Mouse (Mus musculus): ENCODE measurements around the gene Nox4. TPM values are rescaled to one million over a fixed set of nuclear protein-coding genes. Genes with fewer than 3 reads are reported as not detected.

The Nox4 gene
- polyA plus RNA-seq (2014; fragmentation: Nextera tagmentation; extraction: Ambion mirVana) = 1.9 and 2.1 TPM in 2 replicates

- Histone ChIP-seq H3K9me3 (ENCODE audit: control insufficient read depth, low read length) (no peaks in the 10 kb centered on the region), H3K9ac (peak within 1 kb of the TSS; percentile 75), H3K4me1 (replicated peaks; ENCODE audit: control insufficient read depth, insufficient read depth, low read length) (0 out of 2 replicates have a peak, but pooled peaks cover 9% of the 10 kb centered on the region), H3K36me3 (replicated peaks; ENCODE audit: control insufficient read depth, insufficient read depth) (no peaks in the 10 kb centered on the region), H3K27me3 (ENCODE audit: control insufficient read depth, insufficient read depth, low read length) (no peaks in the 10 kb centered on the region), H3K4me2 (replicated peaks) (peak within 1 kb of the TSS; percentile 84), H3K4me3 (replicated peaks; ENCODE audit: low read length) (peak within 1 kb of the TSS; percentile 74), H3K27ac (peak within 1 kb of the TSS; percentile 56; the same call in 1 of the 2 replicates)
- 11% methylated on average over 18 of the region's 18 CpGs for WGBS
- no peak for DNase-seq (ENCODE audit: low spot score)
- peak; percentile 36; the same call in 1 of the 2 replicates for ATAC-seq (ENCODE audit: low FRiP score)
Measured at GRCm38 (mm10) chr7:87245856-87246579, at the start of gene Nox4. Gene Nox4 (plus strand): TSS chr7:87246096.

- Histone ChIP-seq H3K4me1 (replicated peaks; ENCODE audit: control insufficient read depth, insufficient read depth, low read length) (no peaks in the 10 kb centered on the region), H3K9me3 (ENCODE audit: control insufficient read depth, low read length) (no peaks in the 10 kb centered on the region), H3K27me3 (ENCODE audit: control insufficient read depth, insufficient read depth, low read length) (no peaks in the 10 kb centered on the region), H3K36me3 (replicated peaks; ENCODE audit: control insufficient read depth, insufficient read depth) (no peaks in the 10 kb centered on the region), H3K4me2 (replicated peaks) (no peak overlapping the region), H3K4me3 (replicated peaks; ENCODE audit: low read length) (no peak overlapping the region), H3K9ac (no peak overlapping the region), H3K27ac (no peak overlapping the region)
- DNase-seq (ENCODE audit: low spot score) = no peak
- no peak for ATAC-seq (ENCODE audit: low FRiP score)
Measured at GRCm38 (mm10) chr7:87204751-87205150, 41.1 kb upstream of the Nox4 start.

- Histone ChIP-seq H3K27ac (no peak overlapping the region), H3K27me3 (ENCODE audit: control insufficient read depth, insufficient read depth, low read length) (no peaks in the 10 kb centered on the region), H3K36me3 (replicated peaks; ENCODE audit: control insufficient read depth, insufficient read depth) (no peaks in the 10 kb centered on the region), H3K4me1 (replicated peaks; ENCODE audit: control insufficient read depth, insufficient read depth, low read length) (no peaks in the 10 kb centered on the region), H3K9ac (no peak overlapping the region), H3K4me3 (replicated peaks; ENCODE audit: low read length) (no peak overlapping the region), H3K4me2 (replicated peaks) (no peak overlapping the region), H3K9me3 (ENCODE audit: control insufficient read depth, low read length) (no peaks in the 10 kb centered on the region)
- DNase-seq (ENCODE audit: low spot score) (no peak), ATAC-seq (ENCODE audit: low FRiP score) (no peak)
Measured at GRCm38 (mm10) chr7:87221712-87222111, 24.2 kb upstream of the Nox4 start.

GRCm38 (mm10) chr7:87222751-87223150, 23.1 kb upstream of the Nox4 start:
- H3K4me3 ChIP-seq (replicated peaks; ENCODE audit: low read length) = no peak overlapping the region
- 87% methylated on average over 2 of the region's 2 CpGs for WGBS
- no peak overlapping the region for H3K27ac ChIP-seq
- no peak for ATAC-seq (ENCODE audit: low FRiP score)
- no peak overlapping the region for H3K9ac ChIP-seq
- no peaks in the 10 kb centered on the region for H3K27me3 ChIP-seq (ENCODE audit: control insufficient read depth, insufficient read depth, low read length)
- no peak for DNase-seq (ENCODE audit: low spot score)
- H3K4me2 ChIP-seq (replicated peaks) = no peak overlapping the region
- no peaks in the 10 kb centered on the region for H3K36me3 ChIP-seq (replicated peaks; ENCODE audit: control insufficient read depth, insufficient read depth)
- no peaks in the 10 kb centered on the region for H3K9me3 ChIP-seq (ENCODE audit: control insufficient read depth, low read length)
- no peaks in the 10 kb centered on the region for H3K4me1 ChIP-seq (replicated peaks; ENCODE audit: control insufficient read depth, insufficient read depth, low read length)

- no peak overlapping the region for H3K4me2 ChIP-seq (replicated peaks)
- H3K27ac ChIP-seq = no peak overlapping the region
- 58% methylated on average over 2 of the region's 2 CpGs for WGBS
- H3K4me1 ChIP-seq (replicated peaks; ENCODE audit: control insufficient read depth, insufficient read depth, low read length) = no peaks in the 10 kb centered on the region
- H3K36me3 ChIP-seq (replicated peaks; ENCODE audit: control insufficient read depth, insufficient read depth) = no peaks in the 10 kb centered on the region
- no peak overlapping the region for H3K4me3 ChIP-seq (replicated peaks; ENCODE audit: low read length)
- no peaks in the 10 kb centered on the region for H3K9me3 ChIP-seq (ENCODE audit: control insufficient read depth, low read length)
- ATAC-seq (ENCODE audit: low FRiP score) (no peak), DNase-seq (ENCODE audit: low spot score) (no peak)
- H3K27me3 ChIP-seq (ENCODE audit: control insufficient read depth, insufficient read depth, low read length) = no peaks in the 10 kb centered on the region
- H3K9ac ChIP-seq = no peak overlapping the region
Measured at GRCm38 (mm10) chr7:87225617-87226016, 20.3 kb upstream of the Nox4 start.

- H3K4me1 ChIP-seq (replicated peaks; ENCODE audit: control insufficient read depth, insufficient read depth, low read length) = no peaks in the 10 kb centered on the region
- no peak overlapping the region for H3K27ac ChIP-seq
- ATAC-seq (ENCODE audit: low FRiP score) (no peak), DNase-seq (ENCODE audit: low spot score) (no peak)
- no peak overlapping the region for H3K9ac ChIP-seq
- no peaks in the 10 kb centered on the region for H3K27me3 ChIP-seq (ENCODE audit: control insufficient read depth, insufficient read depth, low read length)
- H3K36me3 ChIP-seq (replicated peaks; ENCODE audit: control insufficient read depth, insufficient read depth) = no peaks in the 10 kb centered on the region
- H3K9me3 ChIP-seq (ENCODE audit: control insufficient read depth, low read length) = no peaks in the 10 kb centered on the region
- no peak overlapping the region for H3K4me3 ChIP-seq (replicated peaks; ENCODE audit: low read length)
- H3K4me2 ChIP-seq (replicated peaks) = no peak overlapping the region
- WGBS = 85% methylated on average over 4 of the region's 4 CpGs
Measured at GRCm38 (mm10) chr7:87227051-87227948, 18.6 kb upstream of the Nox4 start.

- no peak overlapping the region for H3K4me3 ChIP-seq (replicated peaks; ENCODE audit: low read length)
- no peaks in the 10 kb centered on the region for H3K9me3 ChIP-seq (ENCODE audit: control insufficient read depth, low read length)
- no peaks in the 10 kb centered on the region for H3K36me3 ChIP-seq (replicated peaks; ENCODE audit: control insufficient read depth, insufficient read depth)
- H3K4me2 ChIP-seq (replicated peaks) = no peak overlapping the region
- H3K9ac ChIP-seq = no peak overlapping the region
- no peak for ATAC-seq (ENCODE audit: low FRiP score)
- H3K27me3 ChIP-seq (ENCODE audit: control insufficient read depth, insufficient read depth, low read length) = no peaks in the 10 kb centered on the region
- H3K4me1 ChIP-seq (replicated peaks; ENCODE audit: control insufficient read depth, insufficient read depth, low read length) = no peaks in the 10 kb centered on the region
- H3K27ac ChIP-seq = no peak overlapping the region
- DNase-seq (ENCODE audit: low spot score) = no peak
- WGBS = 89% methylated on average over 1 of the region's 1 CpGs
Measured at GRCm38 (mm10) chr7:87229502-87229901, 16.4 kb upstream of the Nox4 start.

GRCm38 (mm10) chr7:87241139-87241538, 4.8 kb upstream of the Nox4 start:
- DNase-seq (ENCODE audit: low spot score) (no peak), ATAC-seq (ENCODE audit: low FRiP score) (no peak)
- Histone ChIP-seq H3K36me3 (replicated peaks; ENCODE audit: control insufficient read depth, insufficient read depth) (no peaks in the 10 kb centered on the region), H3K27ac (no peak overlapping the region), H3K9ac (no peak overlapping the region), H3K9me3 (ENCODE audit: control insufficient read depth, low read length) (no peaks in the 10 kb centered on the region), H3K4me3 (replicated peaks; ENCODE audit: low read length) (no peak overlapping the region), H3K27me3 (ENCODE audit: control insufficient read depth, insufficient read depth, low read length) (no peaks in the 10 kb centered on the region), H3K4me2 (replicated peaks) (no peak overlapping the region), H3K4me1 (replicated peaks; ENCODE audit: control insufficient read depth, insufficient read depth, low read length) (no peaks in the 10 kb centered on the region)
- 80% methylated on average over 1 of the region's 1 CpGs for WGBS

GRCm38 (mm10) chr7:87246580-87246934, 661 bp downstream of the Nox4 start:
- Histone ChIP-seq H3K9me3 (ENCODE audit: control insufficient read depth, low read length) (no peaks in the 10 kb centered on the region), H3K4me3 (replicated peaks; ENCODE audit: low read length) (peak overlapping the region; percentile 74), H3K9ac (peak overlapping the region; percentile 75), H3K27me3 (ENCODE audit: control insufficient read depth, insufficient read depth, low read length) (no peaks in the 10 kb centered on the region), H3K4me1 (replicated peaks; ENCODE audit: control insufficient read depth, insufficient read depth, low read length) (0 out of 2 replicates have a peak, but pooled peaks cover 9% of the 10 kb centered on the region), H3K4me2 (replicated peaks) (peak overlapping the region; percentile 84), H3K27ac (peak overlapping the region; percentile 56; the same call in 1 of the 2 replicates), H3K36me3 (replicated peaks; ENCODE audit: control insufficient read depth, insufficient read depth) (no peaks in the 10 kb centered on the region)
- DNase-seq (ENCODE audit: low spot score) (no peak), ATAC-seq (ENCODE audit: low FRiP score) (peak; percentile 95)
- WGBS = 0% methylated on average over 22 of the region's 30 CpGs

All from hindbrain, embryonic 14.5 days (tissue).